Mouse (Mus musculus) ES-E14 (cell line): Measurements from ENCODE around the gene Skil. TPM values are rescaled to one million over a fixed set of nuclear protein-coding genes. Genes with fewer than 3 reads are reported as not detected.

Experiments used
- DNase-seq: peaks from one replicate; pipeline ENCODE4 v3.0.0-alpha.2; 2013; ENCODE audit warnings: low read depth, low spot score
- H3K27ac ChIP-seq: 2 replicates; pipeline ENCODE4 v1.5.1; 2012; ENCODE audit warnings: low read depth, mild to moderate bottlenecking, low read length, moderate library complexity, mixed read lengths; ENCODE audit not compliant: poor library complexity, insufficient read depth, severe bottlenecking
- H3K36me3 ChIP-seq: 2 replicates; pipeline ENCODE4 v1.6.1; 2012; ENCODE audit warnings: mild to moderate bottlenecking, low read length, moderate library complexity, mixed read lengths; ENCODE audit not compliant: control insufficient read depth, poor library complexity, insufficient read depth, severe bottlenecking
- H3K4me1 ChIP-seq, 2 experiments: fragments of 150-350 bp in 1 of 2; sonication (generic) in 1 of 2; 2 replicates each; pipeline ENCODE4 v1.6.1; 2012; ENCODE audit warnings: low read length in 2 of 2, mild to moderate bottlenecking in 1 of 2, mixed read lengths in 1 of 2; ENCODE audit not compliant: control insufficient read depth in 2 of 2, insufficient read depth in 2 of 2, poor library complexity in 1 of 2
- H3K4me3 ChIP-seq, 2 experiments: fragments of 150-350 bp in 1 of 2; sonication (generic) in 1 of 2; 2 replicates each; pipeline ENCODE4 v1.5.1; 2012; ENCODE audit warnings: low read length in 2 of 2, low read depth in 1 of 2, mild to moderate bottlenecking in 1 of 2, mixed read lengths in 1 of 2; ENCODE audit not compliant: insufficient read depth in 1 of 2, poor library complexity in 1 of 2, severe bottlenecking in 1 of 2
- H3K9ac ChIP-seq: 2 replicates; pipeline ENCODE4 v1.6.1; 2012; ENCODE audit warnings: low read depth, mild to moderate bottlenecking, low read length, mixed read lengths; ENCODE audit not compliant: poor library complexity, insufficient read depth, severe bottlenecking
- H3K9me3 ChIP-seq: fragments of 150-350 bp; sonication (generic); 2 replicates; pipeline ENCODE4 v1.6.1; 2012; ENCODE audit warnings: low read depth, mild to moderate bottlenecking, low read length; ENCODE audit not compliant: control insufficient read depth, insufficient read depth
- CHD2 ChIP-seq: IDR thresholded peaks from 2 replicates; pipeline ENCODE4 v1.6.1; 2014; ENCODE audit warnings: mild to moderate bottlenecking, low read depth, low read length, inconsistent platforms
- HCFC1 ChIP-seq: IDR thresholded peaks from 2 replicates; pipeline ENCODE4 v1.6.1; 2012; ENCODE audit warnings: low read length, inconsistent platforms, borderline replicate concordance; ENCODE audit not compliant: insufficient read depth
- MAFK ChIP-seq: IDR thresholded peaks from 2 replicates; pipeline ENCODE4 v1.6.1; 2014; ENCODE audit warnings: mild to moderate bottlenecking, low read depth, low read length, inconsistent platforms; ENCODE audit not compliant: insufficient read depth
- ZC3H11A ChIP-seq: IDR thresholded peaks from 2 replicates; pipeline ENCODE4 v1.6.1; 2012; ENCODE audit warnings: low read depth, mild to moderate bottlenecking, inconsistent platforms, low read length, borderline replicate concordance
- ZNF384 ChIP-seq: IDR thresholded peaks from 2 replicates; pipeline ENCODE4 v1.6.1; 2012; ENCODE audit warnings: low read depth, low read length, inconsistent platforms
- in situ Hi-C, 2 experiments: fragments of 600-800 bp; cut with MboI; formaldehyde crosslinking; loops; one replicate each; pipeline ENCODE4 v1.15.1; 2025; ENCODE audit warnings: low sequenced_read_pairs in 2 of 2, inconsistent platforms in 1 of 2; ENCODE audit not compliant: unreplicated experiment in 2 of 2
- total RNA-seq: library from RNA; depleted of rRNA; stranded (reverse); fragments of 300-350 nt; gene quantifications from 2 replicates; pipeline ENCODE4 v1.2.3, GENCODE M21; 2012; rRNA removed

Gene Skil
- total RNA-seq, 1 experiment = 68.9 TPM

DNA sequence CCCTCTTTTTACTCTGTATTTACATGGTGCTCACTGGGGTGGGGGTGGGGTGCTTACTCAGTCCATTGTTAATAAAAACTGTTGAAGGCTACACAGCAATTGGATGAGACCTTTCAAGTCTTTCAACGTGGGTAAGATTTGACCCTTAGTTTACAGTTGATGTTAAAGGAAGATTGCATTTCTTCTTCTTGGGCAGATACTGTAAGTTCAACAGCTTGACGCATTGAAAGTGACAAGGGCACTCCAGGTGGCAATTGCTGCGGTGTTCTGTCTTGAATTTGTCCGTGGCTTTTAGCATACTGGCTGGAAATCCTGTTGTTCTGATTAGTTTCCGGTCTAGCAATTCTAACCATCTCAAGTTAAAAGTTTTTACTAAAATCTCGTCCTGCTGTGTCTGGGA is 66.5 kb downstream of the Skil start:
- Histone ChIP-seq H3K36me3 (no peaks in the 10 kb centered on the region), H3K4me1 (no peaks in the 10 kb centered on the region; a peak in 2 of 4 replicates), H3K27ac (no peak overlapping the region), H3K9ac (no peak overlapping the region), H3K9me3 (no peaks in the 10 kb centered on the region), H3K4me3 (no peak overlapping the region)
- in situ Hi-C loops = no loop called here
- TF ChIP-seq HCFC1 (no peak), ZNF384 (no peak), MAFK (no peak), CHD2 (no peak), ZC3H11A (no peak)
- DNase-seq = no peak

DNA sequence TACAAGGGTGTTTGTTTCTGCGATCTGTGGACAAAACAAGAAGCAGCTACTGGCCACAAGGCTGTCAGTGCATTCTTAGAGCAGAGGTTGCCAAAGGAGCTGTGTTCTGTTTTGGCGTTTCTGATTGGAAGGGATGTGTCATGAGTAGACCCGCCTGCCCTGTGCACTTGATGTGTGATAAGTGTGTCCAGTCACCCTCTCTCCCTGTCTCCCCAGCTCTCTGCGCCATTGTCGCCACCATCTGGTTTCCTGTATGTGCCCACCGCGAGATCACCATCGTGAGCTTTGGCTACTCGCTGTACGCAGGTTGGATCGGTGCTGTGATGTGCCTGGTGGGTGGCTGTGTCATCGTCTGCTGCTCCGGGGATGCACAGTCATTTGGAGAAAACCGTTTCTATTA is 68.0 kb downstream of the Skil start:
- in situ Hi-C loops = no loop called here
- no peak overlapping the region for H3K9ac ChIP-seq
- peak overlapping the region in 1 of 2 experiments; percentile 46; a peak in 1 of 4 replicates for H3K4me3 ChIP-seq
- H3K4me1 ChIP-seq = no peaks in the 10 kb centered on the region; a peak in 2 of 4 replicates
- no peaks in the 10 kb centered on the region for H3K9me3 ChIP-seq
- H3K27ac ChIP-seq = no peak overlapping the region
- TF ChIP-seq ZNF384 (no peak), CHD2 (no peak), MAFK (no peak), ZC3H11A (no peak), HCFC1 (no peak)
- H3K36me3 ChIP-seq = no peaks in the 10 kb centered on the region
- no peak for DNase-seq

DNA sequence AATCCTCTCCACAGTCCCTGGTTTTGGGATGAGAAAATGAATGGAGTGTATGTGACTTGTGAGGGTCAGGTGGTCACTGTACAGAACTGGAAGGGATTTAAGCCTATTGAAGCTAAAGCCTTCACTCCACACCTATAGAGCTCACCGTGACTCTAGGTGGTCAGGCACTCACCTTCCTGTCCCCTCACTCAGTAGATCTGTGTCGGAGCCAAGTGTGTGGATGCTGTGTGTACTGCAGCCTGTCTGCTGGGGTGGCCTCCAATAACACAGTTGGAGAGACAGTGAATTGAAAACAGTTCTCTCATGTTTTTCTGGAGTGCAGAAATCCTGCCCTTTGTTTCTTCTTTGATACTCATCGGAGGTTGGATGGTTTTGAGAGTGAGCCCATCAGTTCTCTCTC is 70.9 kb downstream of the Skil start:
- Histone ChIP-seq H3K36me3 (no peaks in the 10 kb centered on the region), H3K9ac (no peak overlapping the region), H3K4me1 (no peaks in the 10 kb centered on the region; a peak in 2 of 4 replicates), H3K4me3 (no peak overlapping the region), H3K9me3 (no peaks in the 10 kb centered on the region), H3K27ac (no peak overlapping the region)
- no peak for DNase-seq
- TF ChIP-seq ZNF384 = no peak
- no peak for TF ChIP-seq CHD2
- TF ChIP-seq ZC3H11A = no peak
- no peak for TF ChIP-seq HCFC1
- in situ Hi-C loops = no loop called here

DNA sequence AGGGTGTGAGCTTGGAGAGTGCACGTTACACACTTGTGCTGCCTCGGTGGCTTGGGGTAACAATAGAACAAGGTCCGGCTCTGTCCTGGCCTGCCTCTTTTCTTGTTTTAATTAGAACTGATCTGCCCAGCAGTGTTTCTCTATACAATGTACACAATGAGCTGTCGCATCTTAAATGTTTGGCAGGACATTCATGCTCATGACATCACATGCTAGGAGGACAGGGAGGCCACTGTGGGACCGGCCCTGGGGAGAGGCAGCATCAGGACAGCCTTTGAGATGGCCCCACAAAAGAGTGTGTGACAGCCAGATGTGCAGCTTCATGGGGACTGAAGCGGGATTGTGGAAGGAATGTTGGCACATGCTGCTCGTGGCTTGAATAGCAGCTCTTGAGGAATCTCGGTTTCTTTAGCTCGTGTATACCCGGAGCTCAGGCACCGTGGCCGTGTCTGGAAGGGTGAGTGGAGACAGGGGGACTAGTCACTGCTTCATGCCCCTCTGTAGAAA is 71.6 kb downstream of the Skil start:
- no peak for DNase-seq
- in situ Hi-C loops = no loop called here
- Histone ChIP-seq H3K4me3 (no peak overlapping the region), H3K9me3 (no peaks in the 10 kb centered on the region), H3K4me1 (no peaks in the 10 kb centered on the region; a peak in 2 of 4 replicates), H3K36me3 (no peaks in the 10 kb centered on the region), H3K27ac (no peak overlapping the region), H3K9ac (no peak overlapping the region)
- TF ChIP-seq ZNF384 (no peak), MAFK (no peak), HCFC1 (no peak), CHD2 (no peak), ZC3H11A (no peak)

Other genes starting within 250 kb of the Skil start
- 12.6 and 15.8 TPM in 2 replicates for gene Gpr160, start 239.1 kb upstream of the Skil start, total RNA-seq
- 7.1 and 7.9 TPM in 2 replicates for gene Phc3, start 125.6 kb upstream of the Skil start, total RNA-seq
- 95.2 and 107 TPM in 2 replicates for gene Prkci, start 99.3 kb upstream of the Skil start, total RNA-seq
- gene Cldn11, start 54.9 kb downstream of the Skil start, total RNA-seq = 0.13 and 0.21 TPM in 2 replicates
- gene Slc7a14, start 215.3 kb downstream of the Skil start, total RNA-seq = 0.18 and 0.26 TPM in 2 replicates